Mouse (Mus musculus): ENCODE data around the gene Boc. TPM values are rescaled to one million over a fixed set of nuclear protein-coding genes. Genes with fewer than 3 reads are reported as not detected.

The Boc gene
- total RNA-seq, 1 experiment: 5.4 TPM

GRCm38 (mm10) chr16:44552036-44552435, 6.7 kb downstream of the Boc start:
- Histone ChIP-seq H3K9ac (ENCODE audit: insufficient read depth, low read depth, low read length, poor library complexity, severe bottlenecking) (no peak overlapping the region), H3K27ac (ENCODE audit: insufficient read depth, low read depth, low read length, poor library complexity, severe bottlenecking) (no peak overlapping the region), H3K9me3 (ENCODE audit: control insufficient read depth, insufficient read depth, low read depth, low read length) (no peaks in the 10 kb centered on the region), H3K4me1 (ENCODE audit: control insufficient read depth in 2 of 2, insufficient read depth in 2 of 2, low read length in 2 of 2, poor library complexity in 1 of 2) (peaks cover 3 to 8% of the 10 kb centered on the region in 2 experiments; a peak in 2 of 4 replicates), H3K36me3 (ENCODE audit: control insufficient read depth, insufficient read depth, low read length, poor library complexity, severe bottlenecking) (no peaks in the 10 kb centered on the region), H3K4me3 (ENCODE audit: insufficient read depth in 1 of 2, low read depth in 1 of 2, low read length in 2 of 2, poor library complexity in 1 of 2, severe bottlenecking in 1 of 2) (no peak overlapping the region)
- TF ChIP-seq HCFC1 (IDR thresholded peaks at IDR 0.05; ENCODE audit: borderline replicate concordance, insufficient read depth, low read length) (no peak), ZC3H11A (IDR thresholded peaks at IDR 0.05; ENCODE audit: borderline replicate concordance, low read depth, low read length) (no peak), CHD2 (IDR thresholded peaks at IDR 0.05; ENCODE audit: low read depth, low read length) (no peak), MAFK (IDR thresholded peaks at IDR 0.05; ENCODE audit: insufficient read depth, low read depth, low read length) (no peak), ZNF384 (IDR thresholded peaks at IDR 0.05; ENCODE audit: low read depth, low read length) (no peak)
- in situ Hi-C loops (cut with MboI; ENCODE audit: low sequenced_read_pairs in 2 of 2, unreplicated experiment in 2 of 2): no loop called here
- DNase-seq (ENCODE audit: low read depth, low spot score): no peak

DNA sequence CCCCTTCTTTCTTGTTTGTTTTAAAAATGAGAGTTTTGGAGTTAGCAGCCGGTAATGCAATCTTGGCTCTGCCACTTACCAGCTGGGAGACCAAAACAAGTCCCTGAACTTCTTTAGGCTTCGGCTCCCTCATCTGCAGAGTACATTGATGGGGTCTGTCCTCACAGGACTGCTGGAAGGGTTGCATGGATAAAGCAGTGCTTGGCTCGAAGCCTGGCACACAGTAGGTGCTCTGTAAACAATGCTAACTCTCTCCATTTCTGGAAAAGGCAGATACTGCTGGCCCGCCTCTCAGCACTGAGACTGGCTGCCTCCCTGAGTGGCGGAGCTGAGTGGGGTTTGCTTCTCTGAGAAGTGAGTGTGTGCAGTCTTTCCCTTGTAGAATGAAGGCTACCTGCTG, 7.2 kb downstream of the Boc start:
- no peak overlapping the region for H3K4me3 ChIP-seq (ENCODE audit: insufficient read depth in 1 of 2, low read depth in 1 of 2, low read length in 2 of 2, poor library complexity in 1 of 2, severe bottlenecking in 1 of 2)
- peaks cover 3 to 8% of the 10 kb centered on the region in 2 experiments; a peak in 2 of 4 replicates for H3K4me1 ChIP-seq (ENCODE audit: control insufficient read depth in 2 of 2, insufficient read depth in 2 of 2, low read length in 2 of 2, poor library complexity in 1 of 2)
- H3K27ac ChIP-seq (ENCODE audit: insufficient read depth, low read depth, low read length, poor library complexity, severe bottlenecking): no peak overlapping the region

GRCm38 (mm10) chr16:44550843-44551242, 7.9 kb downstream of the Boc start:
- Histone ChIP-seq H3K4me3 (ENCODE audit: insufficient read depth in 1 of 2, low read depth in 1 of 2, low read length in 2 of 2, poor library complexity in 1 of 2, severe bottlenecking in 1 of 2) (no peak overlapping the region), H3K4me1 (ENCODE audit: control insufficient read depth in 2 of 2, insufficient read depth in 2 of 2, low read length in 2 of 2, poor library complexity in 1 of 2) (peaks cover 3 to 8% of the 10 kb centered on the region in 2 experiments; a peak in 2 of 4 replicates), H3K9ac (ENCODE audit: insufficient read depth, low read depth, low read length, poor library complexity, severe bottlenecking) (no peak overlapping the region), H3K36me3 (ENCODE audit: control insufficient read depth, insufficient read depth, low read length, poor library complexity, severe bottlenecking) (no peaks in the 10 kb centered on the region), H3K27ac (ENCODE audit: insufficient read depth, low read depth, low read length, poor library complexity, severe bottlenecking) (no peak overlapping the region), H3K9me3 (ENCODE audit: control insufficient read depth, insufficient read depth, low read depth, low read length) (no peaks in the 10 kb centered on the region)
- no peak for DNase-seq (ENCODE audit: low read depth, low spot score)
- TF ChIP-seq MAFK (IDR thresholded peaks at IDR 0.05; ENCODE audit: insufficient read depth, low read depth, low read length) (no peak), CHD2 (IDR thresholded peaks at IDR 0.05; ENCODE audit: low read depth, low read length) (no peak), HCFC1 (IDR thresholded peaks at IDR 0.05; ENCODE audit: borderline replicate concordance, insufficient read depth, low read length) (no peak), ZNF384 (IDR thresholded peaks at IDR 0.05; ENCODE audit: low read depth, low read length) (no peak), ZC3H11A (IDR thresholded peaks at IDR 0.05; ENCODE audit: borderline replicate concordance, low read depth, low read length) (no peak)
- in situ Hi-C loops (cut with MboI; ENCODE audit: low sequenced_read_pairs in 2 of 2, unreplicated experiment in 2 of 2): no loop called here

More for the DNA sequence above, 7.2 kb downstream of the Boc start:
- Histone ChIP-seq H3K9ac (ENCODE audit: insufficient read depth, low read depth, low read length, poor library complexity, severe bottlenecking) (no peak overlapping the region), H3K9me3 (ENCODE audit: control insufficient read depth, insufficient read depth, low read depth, low read length) (no peaks in the 10 kb centered on the region), H3K36me3 (ENCODE audit: control insufficient read depth, insufficient read depth, low read length, poor library complexity, severe bottlenecking) (no peaks in the 10 kb centered on the region)
- in situ Hi-C loops (cut with MboI; ENCODE audit: low sequenced_read_pairs in 2 of 2, unreplicated experiment in 2 of 2): no loop called here
- TF ChIP-seq ZNF384 (IDR thresholded peaks at IDR 0.05; ENCODE audit: low read depth, low read length): no peak
- TF ChIP-seq ZC3H11A (IDR thresholded peaks at IDR 0.05; ENCODE audit: borderline replicate concordance, low read depth, low read length): no peak
- no peak for TF ChIP-seq CHD2 (IDR thresholded peaks at IDR 0.05; ENCODE audit: low read depth, low read length)
- TF ChIP-seq MAFK (IDR thresholded peaks at IDR 0.05; ENCODE audit: insufficient read depth, low read depth, low read length): no peak
- TF ChIP-seq HCFC1 (IDR thresholded peaks at IDR 0.05; ENCODE audit: borderline replicate concordance, insufficient read depth, low read length): no peak
- no peak for DNase-seq (ENCODE audit: low read depth, low spot score)

GRCm38 (mm10) chr16:44549867-44550679, 8.6 kb downstream of the Boc start:
- Histone ChIP-seq H3K36me3 (ENCODE audit: control insufficient read depth, insufficient read depth, low read length, poor library complexity, severe bottlenecking) (no peaks in the 10 kb centered on the region), H3K9me3 (ENCODE audit: control insufficient read depth, insufficient read depth, low read depth, low read length) (no peaks in the 10 kb centered on the region), H3K4me1 (ENCODE audit: control insufficient read depth in 2 of 2, insufficient read depth in 2 of 2, low read length in 2 of 2, poor library complexity in 1 of 2) (peaks cover 3 to 8% of the 10 kb centered on the region in 2 experiments; a peak in 2 of 4 replicates), H3K27ac (ENCODE audit: insufficient read depth, low read depth, low read length, poor library complexity, severe bottlenecking) (no peak overlapping the region), H3K4me3 (ENCODE audit: insufficient read depth in 1 of 2, low read depth in 1 of 2, low read length in 2 of 2, poor library complexity in 1 of 2, severe bottlenecking in 1 of 2) (no peak overlapping the region), H3K9ac (ENCODE audit: insufficient read depth, low read depth, low read length, poor library complexity, severe bottlenecking) (no peak overlapping the region)
- in situ Hi-C loops (cut with MboI; ENCODE audit: low sequenced_read_pairs in 2 of 2, unreplicated experiment in 2 of 2): no loop called here
- no peak for DNase-seq (ENCODE audit: low read depth, low spot score)
- TF ChIP-seq ZC3H11A (IDR thresholded peaks at IDR 0.05; ENCODE audit: borderline replicate concordance, low read depth, low read length) (no peak), MAFK (IDR thresholded peaks at IDR 0.05; ENCODE audit: insufficient read depth, low read depth, low read length) (no peak), HCFC1 (IDR thresholded peaks at IDR 0.05; ENCODE audit: borderline replicate concordance, insufficient read depth, low read length) (no peak), CHD2 (IDR thresholded peaks at IDR 0.05; ENCODE audit: low read depth, low read length) (no peak)
